Mouse (Mus musculus) hematopoietic stem cell, adult 5-6 weeks (primary cell): ENCODE data around the gene Fbxw8. TPM values are rescaled to one million over a fixed set of nuclear protein-coding genes. Genes with fewer than 3 reads are reported as not detected.
A peak's percentile ranks its signal among the peaks of the same experiment; 100 is the strongest.

Source experiments
- ATAC-seq, 2 experiments: fragments of 125-278 bp in 1 of 2; replicated peaks in 1 of 2; 2 replicates each; pipeline ENCODE4 v1.8.0; 2016 to 2017; ENCODE audit warnings: inconsistent platforms in 2 of 2, mild to moderate bottlenecking in 2 of 2, moderate number of reproducible peaks in 2 of 2, low read depth in 1 of 2, moderate TSS enrichment in 1 of 2; ENCODE audit not compliant: low FRiP score in 2 of 2, poor library complexity in 2 of 2, severe bottlenecking in 2 of 2, insufficient read depth in 1 of 2, low TSS enrichment in 1 of 2
- total RNA-seq: library from RNA; stranded (forward); fragments of 172-1452, 232-1000 nt; gene quantifications from 2 replicates; pipeline ENCODE4 v1.2.3, GENCODE M21; 2017

Fbxw8 gene
- total RNA-seq, 1 experiment from 2014 or later: 23.1 TPM

- peak; percentile 81 to 92 for ATAC-seq
Observed at GRCm38 (mm10) chr5:118037798-118038484, 117.3 kb downstream of the Fbxw8 start.

- 0 out of 4 replicates have a peak, but pooled peaks of 1 of the 2 experiments have one; percentile 20 for ATAC-seq
Observed at GRCm38 (mm10) chr5:118036888-118037797, 118.1 kb downstream of the Fbxw8 start.

- no peak for ATAC-seq
Observed at GRCm38 (mm10) chr5:118035786-118036185, 119.5 kb downstream of the Fbxw8 start.

GRCm38 (mm10) chr5:118034632-118035031 lies 120.6 kb downstream of the Fbxw8 start:
- ATAC-seq: no peak

- ATAC-seq: no peak
Observed at GRCm38 (mm10) chr5:118033740-118034139, 121.5 kb downstream of the Fbxw8 start.

- ATAC-seq: no peak
Observed at GRCm38 (mm10) chr5:118033328-118033727, 121.9 kb downstream of the Fbxw8 start.

GRCm38 (mm10) chr5:118031508-118031907 lies 123.8 kb downstream of the Fbxw8 start:
- no peak for ATAC-seq

- no peak for ATAC-seq
Observed at GRCm38 (mm10) chr5:118031059-118031458, 124.2 kb downstream of the Fbxw8 start.

GRCm38 (mm10) chr5:118030022-118030675 lies 125.1 kb downstream of the Fbxw8 start:
- ATAC-seq: no peak

GRCm38 (mm10) chr5:118029420-118029819 lies 125.8 kb downstream of the Fbxw8 start:
- peak in 1 of 2 experiments; percentile 47; a peak in 1 of 4 replicates for ATAC-seq

GRCm38 (mm10) chr5:118029035-118029408 lies 126.2 kb downstream of the Fbxw8 start:
- ATAC-seq: no peak; a peak in 1 of 4 replicates

- ATAC-seq: peak in 1 of 2 experiments; percentile 38; a peak in 2 of 4 replicates
Observed at GRCm38 (mm10) chr5:118028191-118029034, 126.9 kb downstream of the Fbxw8 start.

- ATAC-seq: no peak
Observed at GRCm38 (mm10) chr5:118027698-118028190, 127.5 kb downstream of the Fbxw8 start, which contains the start of gene Tesc. Gene Tesc, plus strand, starts transcription at chr5:118027743.

- no peak for ATAC-seq
Observed at GRCm38 (mm10) chr5:118027101-118027697, 128.1 kb downstream of the Fbxw8 start.

GRCm38 (mm10) chr5:118026343-118026742 lies 128.9 kb downstream of the Fbxw8 start:
- no peak for ATAC-seq

GRCm38 (mm10) chr5:118025880-118026279 lies 129.4 kb downstream of the Fbxw8 start:
- ATAC-seq: no peak
